Mouse (Mus musculus) layer of hippocampus, adult 2 months (tissue): ENCODE data around the gene Sohlh2. TPM values are rescaled to one million over a fixed set of nuclear protein-coding genes. Genes with fewer than 3 reads are reported as not detected.

ENCODE experiments used
- DNase-seq, 2 experiments: peaks; one replicate each; pipeline ENCODE4 v3.0.0; 2022; ENCODE audit warnings: low spot score in 2 of 2
- H3K27ac ChIP-seq: fragments of 200-600 bp; 2 replicates; pipeline ENCODE4 v1.8.1; 2022
- H3K4me3 ChIP-seq: fragments of 200-600 bp; 2 replicates; pipeline ENCODE4 v1.8.1; 2022; ENCODE audit warnings: mild to moderate bottlenecking
- CTCF ChIP-seq: fragments of 200-600 bp; conservative IDR thresholded peaks from 2 replicates; pipeline ENCODE4 v1.8.1; 2022; ENCODE audit warnings: antibody characterized with exemption, mild to moderate bottlenecking, moderate library complexity
- long read RNA-seq, 2 experiments: library from polyadenylated mRNA; stranded (forward); transcript quantifications; one replicate each; pipeline ENCODE4 v2.0.0; 2021; ENCODE audit warnings: borderline mapping rate in 2 of 2
- total RNA-seq, 2 experiments: library from RNA; stranded (reverse); gene quantifications; 2 replicates each; pipeline ENCODE4 v1.2.3; 2021

Sohlh2 gene
- total RNA-seq, result not detected
- long read RNA-seq, experiment 1, result 0 reads
- long read RNA-seq, experiment 2, result 0 reads

GRCm38 (mm10) chr3:55181766-55182165 is at the start of gene Sohlh2:
Sohlh2 (plus strand) TSS chr3:55182028.
- TF ChIP-seq CTCF, result no peak
- H3K27ac ChIP-seq, result no peak within 1 kb of the TSS
- no peak for DNase-seq

GRCm38 (mm10) chr3:55137039-55137438 is 44.8 kb upstream of the Sohlh2 start, which contains the start of gene Ccdc169:
Ccdc169 (plus strand) TSS chr3:55137339.
- no peak within 1 kb of the TSS for H3K27ac ChIP-seq
- no peak for DNase-seq
- no peak within 1 kb of the TSS for H3K4me3 ChIP-seq
- no peak for TF ChIP-seq CTCF

More at GRCm38 (mm10) chr3:55181766-55182165, at the start of gene Sohlh2:
- no peak within 1 kb of the TSS for H3K4me3 ChIP-seq

DNA sequence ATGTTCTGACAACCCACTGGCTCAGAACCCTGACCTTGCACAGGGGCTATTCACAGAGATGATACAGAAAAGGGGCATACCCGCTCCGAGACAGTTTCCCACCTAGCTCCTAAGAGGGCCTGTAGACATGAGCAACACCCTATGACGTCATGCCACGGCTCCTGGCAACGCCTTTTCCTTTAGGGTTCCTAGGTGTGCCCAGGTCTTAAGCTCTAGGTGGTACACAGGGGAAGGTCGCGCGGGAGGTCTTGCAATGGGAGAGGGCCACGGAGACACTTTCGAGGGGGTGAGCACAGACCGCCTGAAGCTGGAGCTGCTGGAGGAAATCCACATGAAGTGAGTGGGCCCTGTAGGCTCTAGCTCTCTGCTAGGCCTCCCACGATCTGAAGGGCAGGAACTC is 42.0 kb upstream of the Sohlh2 start:
- no peak overlapping the region for H3K27ac ChIP-seq
- DNase-seq, result no peak
- no peak overlapping the region for H3K4me3 ChIP-seq
- no peak for TF ChIP-seq CTCF

DNA sequence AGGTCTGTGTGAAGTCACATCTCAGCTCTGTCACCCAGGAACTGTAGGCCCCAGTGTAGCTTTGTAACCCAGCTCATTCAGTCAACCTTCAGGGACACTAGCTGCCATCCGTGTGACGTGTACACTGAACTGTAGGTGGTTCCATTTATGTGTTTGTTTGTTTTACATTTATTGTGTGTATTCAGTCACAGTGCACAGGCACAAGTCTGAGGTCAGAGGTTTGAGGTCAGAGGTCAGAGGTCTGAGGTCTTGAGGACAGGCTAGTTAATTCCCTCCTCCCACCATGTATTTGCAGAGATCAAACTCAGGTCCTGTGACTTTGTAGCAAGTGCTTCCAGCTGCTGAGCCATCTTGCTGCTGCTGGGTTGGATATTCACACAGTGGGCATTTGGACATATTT is 40.4 kb upstream of the Sohlh2 start:
- no peak for TF ChIP-seq CTCF
- no peak for DNase-seq
- Histone ChIP-seq H3K4me3 (no peak overlapping the region), H3K27ac (no peak overlapping the region)

DNA sequence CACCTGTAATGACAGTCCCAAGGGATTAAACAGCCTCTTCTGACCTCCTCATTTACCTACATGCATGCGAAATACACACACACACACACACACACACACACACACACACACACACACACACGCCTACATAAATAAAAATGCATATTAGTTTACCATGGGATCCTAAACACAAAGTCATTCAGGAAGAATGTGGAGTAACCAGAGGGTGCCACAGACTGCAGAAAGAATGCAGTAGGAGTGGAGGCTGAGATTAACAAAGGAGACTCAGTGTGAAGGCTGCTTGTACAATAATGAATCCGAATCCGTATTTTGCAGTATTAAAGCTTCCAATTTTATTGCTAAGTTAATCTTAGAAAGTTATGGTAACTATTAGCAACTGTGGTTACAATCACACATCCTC is 36.9 kb upstream of the Sohlh2 start:
- H3K4me3 ChIP-seq, result no peak overlapping the region
- DNase-seq, result no peak
- H3K27ac ChIP-seq, result no peak overlapping the region
- no peak for TF ChIP-seq CTCF

GRCm38 (mm10) chr3:55146441-55146840 is 35.4 kb upstream of the Sohlh2 start:
- H3K27ac ChIP-seq, result no peak overlapping the region
- no peak for TF ChIP-seq CTCF
- no peak for DNase-seq
- H3K4me3 ChIP-seq, result no peak overlapping the region

GRCm38 (mm10) chr3:55147156-55147555 is 34.7 kb upstream of the Sohlh2 start:
- Histone ChIP-seq H3K27ac (no peak overlapping the region), H3K4me3 (no peak overlapping the region)
- DNase-seq, result no peak
- TF ChIP-seq CTCF, result no peak

- no peak for TF ChIP-seq CTCF
Measured at GRCm38 (mm10) chr3:55148091-55148490, 33.7 kb upstream of the Sohlh2 start.

GRCm38 (mm10) chr3:55151656-55152433 is 30.0 kb upstream of the Sohlh2 start:
- DNase-seq, result peak; percentile 56 to 74
- Histone ChIP-seq H3K27ac (no peak overlapping the region), H3K4me3 (no peak overlapping the region)
- TF ChIP-seq CTCF, result peak; percentile 90

More at GRCm38 (mm10) chr3:55148091-55148490, 33.7 kb upstream of the Sohlh2 start:
- no peak overlapping the region for H3K4me3 ChIP-seq
- DNase-seq, result no peak
- no peak overlapping the region for H3K27ac ChIP-seq

- no peak overlapping the region for H3K27ac ChIP-seq
- no peak for DNase-seq
- TF ChIP-seq CTCF, result peak; percentile 75
- no peak overlapping the region for H3K4me3 ChIP-seq
Measured at GRCm38 (mm10) chr3:55152673-55153334, 29.0 kb upstream of the Sohlh2 start.

- no peak for DNase-seq
- no peak overlapping the region for H3K27ac ChIP-seq
- TF ChIP-seq CTCF, result no peak
- H3K4me3 ChIP-seq, result no peak overlapping the region
Measured at GRCm38 (mm10) chr3:55154163-55154562, 27.7 kb upstream of the Sohlh2 start.

- no peak for DNase-seq
- Histone ChIP-seq H3K27ac (no peak overlapping the region), H3K4me3 (no peak overlapping the region)
- no peak for TF ChIP-seq CTCF
Measured at GRCm38 (mm10) chr3:55157413-55157812, 24.4 kb upstream of the Sohlh2 start.

GRCm38 (mm10) chr3:55161144-55161543 is 20.7 kb upstream of the Sohlh2 start:
- TF ChIP-seq CTCF, result no peak
- no peak for DNase-seq
- H3K4me3 ChIP-seq, result no peak overlapping the region
- no peak overlapping the region for H3K27ac ChIP-seq
